Mouse (Mus musculus): Measurements from ENCODE around the gene Tmem151b. TPM values are rescaled to one million over a fixed set of nuclear protein-coding genes. Genes with fewer than 3 reads are reported as not detected.

Gene Tmem151b
- total RNA-seq, 2 experiments from 2014 or later: 1.7 to 3.7 TPM

DNA sequence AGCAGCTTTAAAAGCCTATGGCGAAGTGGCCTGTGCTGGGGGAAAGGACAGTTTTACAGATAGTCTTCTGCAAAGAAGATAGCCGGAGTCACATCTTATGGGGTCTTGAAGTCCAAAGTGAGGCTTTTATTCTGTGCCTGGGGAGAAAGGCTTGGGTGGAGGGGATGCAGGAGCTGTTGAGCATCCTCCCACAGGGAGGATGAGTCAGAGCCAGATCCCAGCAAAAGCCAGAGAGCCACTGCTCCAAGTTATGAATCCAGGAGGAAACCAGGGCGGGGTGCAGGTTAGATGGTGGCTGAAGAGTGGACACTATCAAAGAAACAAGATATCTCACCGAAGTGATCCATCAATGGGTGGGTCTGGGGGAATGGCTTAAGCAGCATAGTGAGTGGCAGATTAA lies 37.7 kb downstream of the Tmem151b start:
- no peak for DNase-seq (ENCODE audit: low spot score in 2 of 2)

DNA sequence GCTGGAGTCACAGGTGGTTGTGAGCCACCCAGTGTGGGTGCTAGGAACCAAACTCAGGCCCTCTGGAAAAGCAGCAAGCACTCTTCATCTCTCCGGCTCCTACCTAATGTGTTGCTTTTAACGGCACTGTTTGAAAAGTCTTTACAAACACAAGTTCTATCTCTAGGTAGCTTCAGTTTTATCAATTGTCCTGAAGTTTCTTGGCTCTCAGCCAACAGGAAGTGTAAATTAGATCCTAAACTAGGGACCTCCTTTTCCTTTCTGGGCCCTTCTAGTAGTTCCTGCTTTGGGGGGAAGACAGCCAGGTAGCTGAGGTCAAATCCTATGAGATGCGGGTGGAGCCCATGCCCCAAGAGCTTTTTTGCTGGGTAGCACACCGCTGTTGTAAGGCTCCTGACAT lies 38.6 kb downstream of the Tmem151b start:
- no peak for DNase-seq (ENCODE audit: low spot score in 2 of 2)

DNA sequence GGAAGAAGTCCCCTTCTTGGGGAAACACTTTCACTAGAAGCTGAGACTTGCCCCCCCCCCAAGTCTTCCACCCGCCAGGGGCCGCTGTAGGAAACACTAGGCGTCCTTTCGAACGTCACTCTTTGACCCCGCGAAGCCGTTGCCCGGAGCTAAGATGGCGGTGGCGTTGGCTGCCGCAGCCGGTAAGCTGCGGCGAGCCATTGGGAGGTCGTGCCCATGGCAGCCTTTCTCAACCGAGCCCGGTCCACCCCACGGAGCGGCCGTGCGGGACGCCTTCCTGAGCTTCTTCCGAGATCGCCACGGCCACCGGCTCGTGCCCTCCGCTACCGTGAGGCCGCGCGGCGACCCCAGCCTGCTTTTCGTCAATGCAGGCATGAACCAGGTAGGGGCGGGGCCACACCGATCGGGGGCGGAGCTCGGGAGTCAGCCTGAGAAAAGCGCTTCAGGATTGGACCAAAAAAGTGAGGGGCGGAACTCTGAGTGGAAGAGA lies 42.7 kb downstream of the Tmem151b start, which contains the start of gene Aars2:
Gene Aars2 (plus strand): TSS at position 142 of the 490 bp plus-strand sequence.
- peak; percentile 83 to 84 for DNase-seq (ENCODE audit: low spot score in 2 of 2)

DNA sequence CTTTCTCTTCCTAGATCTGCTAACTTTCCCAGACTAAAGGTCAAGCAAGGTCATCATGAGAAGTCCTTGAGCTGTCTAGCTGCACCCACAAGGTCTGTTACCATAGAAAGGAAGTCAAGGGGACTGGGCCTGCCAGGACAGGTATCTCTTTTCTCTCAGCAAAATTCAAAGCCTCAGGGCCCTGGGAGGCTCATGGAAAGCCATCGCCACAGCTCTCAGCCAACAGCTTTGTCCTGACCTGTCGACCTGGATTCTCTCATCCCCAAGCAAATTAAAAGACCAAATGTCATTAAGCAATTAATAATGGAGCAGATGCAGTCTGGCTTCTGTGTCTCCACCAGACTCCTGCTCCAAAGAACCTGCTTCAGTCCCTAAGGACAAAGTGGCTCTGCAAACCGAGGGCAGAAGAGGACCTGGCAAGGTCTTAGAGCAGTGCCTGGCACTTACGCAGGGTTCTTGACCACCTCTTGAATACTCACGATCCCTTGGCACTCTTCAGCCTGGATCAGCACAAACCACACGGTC lies 43.5 kb downstream of the Tmem151b start:
- DNase-seq (ENCODE audit: low spot score in 2 of 2): no peak

DNA sequence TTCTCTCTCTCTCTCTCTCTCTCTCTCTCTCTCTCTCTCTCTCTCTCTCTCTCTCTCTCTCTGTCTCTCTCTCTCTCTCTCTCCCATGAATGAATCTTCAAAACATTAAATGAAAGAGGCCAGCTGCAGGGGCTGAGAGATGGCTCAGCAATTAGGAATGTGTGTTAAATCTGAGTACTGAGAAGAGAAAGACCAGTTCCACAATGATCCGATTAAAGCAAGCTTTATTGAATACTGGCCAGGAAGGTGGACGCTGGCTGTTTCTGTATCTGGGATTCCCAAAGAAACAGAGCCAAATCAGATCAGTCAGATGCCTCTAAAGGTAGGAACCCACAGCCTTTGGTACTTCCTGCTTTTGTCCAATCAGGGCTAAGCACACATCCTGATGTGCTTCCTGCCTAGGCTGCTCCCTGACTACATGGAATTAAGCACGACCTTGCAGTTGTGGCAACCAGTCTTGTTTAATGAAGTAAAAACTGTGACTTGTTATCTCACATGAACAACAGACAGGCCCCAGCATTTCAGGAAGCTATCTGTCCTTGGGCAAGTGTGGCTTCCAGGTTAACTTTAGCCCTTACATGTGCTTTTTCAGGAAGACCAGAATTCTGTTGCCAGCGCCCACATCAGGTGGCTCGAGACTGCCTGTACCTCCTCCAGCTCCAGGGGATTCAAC lies 46.0 kb downstream of the Tmem151b start:
- no peak for DNase-seq (ENCODE audit: low spot score in 2 of 2)

DNA sequence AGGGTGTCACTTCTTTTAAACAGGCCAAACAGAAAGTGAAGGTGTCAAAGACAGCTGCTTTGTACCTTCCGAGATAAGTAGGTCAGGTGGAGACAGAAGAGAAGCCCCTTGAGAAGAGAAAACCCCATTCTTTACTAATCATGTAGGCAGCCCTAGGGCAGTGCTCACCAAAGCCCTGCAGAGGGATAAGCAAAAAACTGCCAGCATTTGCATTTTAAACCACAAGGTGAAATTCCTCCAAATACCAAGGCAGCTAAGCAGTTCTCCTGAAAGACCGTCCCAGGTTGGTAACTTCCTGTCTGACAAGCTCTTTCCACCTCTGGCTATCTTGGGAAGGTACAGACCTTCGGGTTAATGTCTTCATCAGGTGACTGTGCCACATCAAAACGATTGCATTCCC lies 47.2 kb downstream of the Tmem151b start:
- DNase-seq (ENCODE audit: low spot score in 2 of 2): no peak

DNA sequence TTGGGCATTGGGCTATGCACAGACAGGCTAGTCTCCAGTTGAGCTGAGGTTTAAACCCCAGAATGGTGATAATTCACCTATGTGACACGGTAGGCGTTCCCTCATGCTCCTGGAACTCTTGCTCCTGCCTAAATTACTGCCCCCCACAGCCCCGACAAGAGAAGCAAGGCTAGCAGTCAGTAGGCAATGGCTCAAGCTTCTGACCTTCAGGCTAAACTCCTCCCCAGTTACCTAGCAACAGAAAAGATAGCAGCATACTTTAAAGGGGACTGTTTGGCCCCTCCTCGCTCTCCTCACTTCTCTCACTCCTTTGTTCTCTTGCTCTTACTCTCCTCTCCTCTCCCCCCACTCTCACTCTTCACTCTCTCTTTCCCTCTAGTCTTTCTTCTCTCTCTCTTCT lies 48.5 kb downstream of the Tmem151b start:
- no peak for DNase-seq (ENCODE audit: low spot score in 2 of 2)

DNA sequence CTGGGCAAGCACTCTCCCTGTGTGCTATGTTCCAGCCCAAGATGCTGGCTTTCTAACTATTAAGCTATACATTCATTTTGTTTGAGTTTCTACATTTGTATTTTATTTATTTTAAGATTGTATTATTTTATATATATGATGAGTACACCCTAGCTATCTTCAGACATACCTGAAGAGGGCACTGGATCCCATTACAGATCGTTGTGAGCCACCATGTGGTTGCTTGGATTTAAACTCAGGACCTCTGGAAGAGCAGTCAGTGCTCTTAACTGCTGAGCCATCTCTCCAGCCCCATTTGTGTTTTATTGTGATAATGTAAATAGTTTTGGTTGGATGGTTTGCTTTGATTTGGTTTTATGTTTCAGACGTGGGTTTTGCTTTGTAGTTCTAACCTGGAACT lies 50.0 kb downstream of the Tmem151b start:
- no peak for DNase-seq (ENCODE audit: low spot score in 2 of 2)

DNA sequence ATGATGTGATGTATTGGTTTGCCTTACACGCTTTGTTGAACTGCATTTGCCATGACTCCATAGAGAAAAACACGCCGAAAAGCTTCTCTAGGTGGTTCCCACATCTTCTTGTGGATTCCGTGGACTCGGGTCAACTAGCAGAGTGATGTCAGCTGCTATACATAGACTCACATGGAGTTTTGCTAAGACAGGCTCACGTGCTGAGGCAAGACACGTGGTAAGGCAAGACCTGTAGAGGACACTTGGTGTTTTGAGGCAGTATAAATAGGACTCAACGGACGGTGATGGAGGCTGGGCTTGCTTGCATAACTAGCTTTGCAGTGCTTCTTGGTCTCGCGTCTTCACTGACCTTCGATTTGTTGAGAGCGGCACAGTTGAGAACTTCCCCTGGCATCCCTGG lies 51.1 kb downstream of the Tmem151b start:
- no peak for DNase-seq (ENCODE audit: low spot score in 2 of 2)

DNA sequence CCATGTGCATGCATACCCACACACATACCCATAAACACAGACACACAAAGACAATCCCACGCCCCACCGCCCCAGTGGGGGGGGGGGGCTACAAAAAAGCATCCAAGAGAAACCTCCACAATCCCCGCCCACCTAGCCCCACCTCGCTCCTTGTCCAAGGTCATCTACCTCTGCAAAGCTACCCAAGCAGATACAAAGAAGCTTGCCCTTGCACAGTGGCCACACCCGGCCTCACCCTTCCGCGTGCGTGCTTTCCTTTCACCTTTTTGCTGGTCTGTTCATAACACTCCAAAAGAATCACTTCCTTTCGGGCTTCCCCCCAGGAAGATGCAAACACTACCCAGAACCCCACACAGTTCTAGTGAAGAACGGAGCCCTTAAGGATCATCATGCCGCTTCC lies 54.1 kb downstream of the Tmem151b start:
- DNase-seq (ENCODE audit: low spot score in 2 of 2): no peak

Other genes starting within 250 kb of the Tmem151b start
- gene Cdc5l, start 115.9 kb downstream of the Tmem151b start, total RNA-seq (2021): 10 to 100 TPM; 49.1 to 52.0 TPM
- gene Spats1, start 74.3 kb downstream of the Tmem151b start, total RNA-seq (2021): under 1 TPM in 1 of 2 experiments, not detected in 1; 0.48 TPM
- 10 to 100 TPM; 18.4 to 19.0 TPM for gene Aars2, start 42.8 kb downstream of the Tmem151b start, total RNA-seq (2021)
- not detected for gene Tcte1, start 26.2 kb downstream of the Tmem151b start, total RNA-seq (2021)
- 1 to 10 TPM; 3.0 to 4.5 TPM for gene Nfkbie, start 6.0 kb upstream of the Tmem151b start, total RNA-seq (2021)
- 10 to 100 TPM; 69.2 to 71.8 TPM for gene Slc35b2, start 14.2 kb upstream of the Tmem151b start, total RNA-seq (2021)
- gene Hsp90ab1, start 23.6 kb upstream of the Tmem151b start, total RNA-seq (2021): 1,000 to 10,000 TPM; 1,575 to 1,663 TPM
- 100 to 1,000 TPM; 138 to 145 TPM for gene Slc29a1, start 49.9 kb upstream of the Tmem151b start, total RNA-seq (2021)
- gene Mymx, start 52.4 kb upstream of the Tmem151b start, total RNA-seq (2021): 1 to 10 TPM; 1.6 to 4.0 TPM
- 1 to 10 TPM in 1 of 2 experiments, not detected in 1; 2.2 TPM for gene Capn11, start 109.6 kb upstream of the Tmem151b start, total RNA-seq (2021)
- 100 to 1,000 TPM in 1 of 2 experiments, 10 to 100 TPM in 1; 95.6 to 103 TPM for gene Mrpl14, start 136.6 kb upstream of the Tmem151b start, total RNA-seq (2021)
- gene Tmem63b, start 137.2 kb upstream of the Tmem151b start, total RNA-seq (2021): 10 to 100 TPM; 49.5 to 57.6 TPM
- gene 1600014C23Rik, start 184.2 kb upstream of the Tmem151b start, total RNA-seq (2021): not detected